Mouse (Mus musculus): ENCODE measurements around the gene Anks4b.

Gene Anks4b

GRCm38 (mm10) chr7:120189369-120190149 lies 15.9 kb downstream of the Anks4b start:
- DNase-seq = peak; percentile 50 to 52

- DNase-seq = peak; percentile 25 to 33
These were observed 16.6 kb downstream of the Anks4b start for GRCm38 (mm10) chr7:120190150-120190665.

- DNase-seq = peak in 1 of 2 experiments; percentile 41
These were observed 18.5 kb downstream of the Anks4b start for GRCm38 (mm10) chr7:120192207-120192606.

GRCm38 (mm10) chr7:120192816-120193215 lies 19.2 kb downstream of the Anks4b start:
- no peak for DNase-seq

GRCm38 (mm10) chr7:120195207-120195606 lies 21.5 kb downstream of the Anks4b start:
- DNase-seq = no peak

- peak; percentile 39 to 52 for DNase-seq
These were observed 27.6 kb downstream of the Anks4b start for GRCm38 (mm10) chr7:120201231-120201744.

GRCm38 (mm10) chr7:120201771-120202170 lies 28.1 kb downstream of the Anks4b start, which contains the start of gene Crym:
Crym (minus strand) TSS chr7:120202111.
- no peak for DNase-seq

GRCm38 (mm10) chr7:120203789-120204188 lies 30.1 kb downstream of the Anks4b start, which contains the start of gene Abca14:
Abca14 (plus strand) TSS chr7:120203961.
- peak; percentile 91 to 93 for DNase-seq

GRCm38 (mm10) chr7:120205989-120206388 lies 32.3 kb downstream of the Anks4b start:
- no peak for DNase-seq

GRCm38 (mm10) chr7:120228541-120228940 lies 54.9 kb downstream of the Anks4b start:
- DNase-seq = no peak

All from cerebellum, postnatal 14 days (tissue).